Mouse (Mus musculus): ENCODE results near the gene Srcin1. TPM values are rescaled to one million over a fixed set of nuclear protein-coding genes. Genes with fewer than 3 reads are reported as not detected.

Gene Srcin1
- polyA plus RNA-seq, 1 experiment from 2014 or later, result 2.0 TPM

DNA sequence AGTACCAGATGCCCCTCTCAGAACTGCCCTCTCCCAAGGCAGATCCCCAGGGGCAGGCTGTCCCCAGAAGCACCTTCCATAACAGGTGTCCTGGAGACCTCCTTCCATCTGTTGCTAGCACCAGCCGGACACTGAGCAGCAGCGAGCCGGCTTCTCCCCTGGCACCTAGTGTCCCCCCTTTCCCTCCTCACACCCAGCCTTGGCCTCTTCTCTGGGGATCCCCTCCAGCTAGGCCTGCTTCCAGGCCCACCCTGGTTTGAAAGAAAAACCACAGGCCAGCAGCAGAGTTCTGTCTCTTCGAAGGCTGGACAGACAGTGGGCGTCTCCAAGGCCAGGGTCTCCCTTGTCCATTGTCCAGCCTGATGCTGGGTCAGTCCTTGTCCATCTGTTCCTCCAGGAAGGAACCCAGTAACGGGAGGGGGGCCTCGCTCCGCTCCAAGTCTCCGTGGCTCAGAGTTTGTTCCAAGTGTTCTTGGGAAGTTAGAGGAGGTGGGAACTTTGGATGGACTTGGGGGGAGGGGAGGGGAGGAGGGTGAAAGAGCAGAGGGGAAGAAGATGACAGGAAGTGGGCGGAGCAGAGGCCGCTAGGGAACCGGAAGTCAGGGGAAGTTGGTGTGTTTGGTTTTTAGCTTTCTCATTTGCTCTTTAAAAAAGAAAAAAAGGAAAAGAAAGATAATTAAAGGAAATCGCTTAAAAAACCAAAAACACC, 64.2 kb downstream of the Srcin1 start:
- 53% methylated on average over 13 of the region's 13 CpGs for WGBS
- Histone ChIP-seq H3K4me2 (replicated peaks) (no peak overlapping the region), H3K9ac (no peak overlapping the region)

GRCm38 (mm10) chr11:97510966-97511660, 64.9 kb downstream of the Srcin1 start:
- Histone ChIP-seq H3K36me3 (no peaks in the 10 kb centered on the region), H3K4me1 (peaks cover 13% of the 10 kb centered on the region; the same call in 1 of the 2 replicates), H3K27ac (replicated peaks) (no peak overlapping the region; the same call in 1 of the 2 replicates), H3K9ac (no peak overlapping the region), H3K27me3 (no peaks in the 10 kb centered on the region), H3K4me3 (replicated peaks) (no peak overlapping the region), H3K4me2 (replicated peaks) (no peak overlapping the region; the same call in 1 of the 2 replicates), H3K9me3 (replicated peaks) (no peaks in the 10 kb centered on the region)
- ATAC-seq (ENCODE audit: insufficient number of reproducible peaks, low FRiP score, low TSS enrichment, low read depth), result no peak
- WGBS, result 30% methylated on average over 10 of the region's 10 CpGs

More for the DNA sequence above, 64.2 kb downstream of the Srcin1 start:
- Histone ChIP-seq H3K4me1 (peaks cover 13% of the 10 kb centered on the region; the same call in 1 of the 2 replicates), H3K27ac (replicated peaks) (peak overlapping the region; percentile 36), H3K27me3 (no peaks in the 10 kb centered on the region), H3K4me3 (replicated peaks) (no peak overlapping the region), H3K9me3 (replicated peaks) (no peaks in the 10 kb centered on the region), H3K36me3 (no peaks in the 10 kb centered on the region)
- ATAC-seq (ENCODE audit: insufficient number of reproducible peaks, low FRiP score, low TSS enrichment, low read depth), result no peak

DNA sequence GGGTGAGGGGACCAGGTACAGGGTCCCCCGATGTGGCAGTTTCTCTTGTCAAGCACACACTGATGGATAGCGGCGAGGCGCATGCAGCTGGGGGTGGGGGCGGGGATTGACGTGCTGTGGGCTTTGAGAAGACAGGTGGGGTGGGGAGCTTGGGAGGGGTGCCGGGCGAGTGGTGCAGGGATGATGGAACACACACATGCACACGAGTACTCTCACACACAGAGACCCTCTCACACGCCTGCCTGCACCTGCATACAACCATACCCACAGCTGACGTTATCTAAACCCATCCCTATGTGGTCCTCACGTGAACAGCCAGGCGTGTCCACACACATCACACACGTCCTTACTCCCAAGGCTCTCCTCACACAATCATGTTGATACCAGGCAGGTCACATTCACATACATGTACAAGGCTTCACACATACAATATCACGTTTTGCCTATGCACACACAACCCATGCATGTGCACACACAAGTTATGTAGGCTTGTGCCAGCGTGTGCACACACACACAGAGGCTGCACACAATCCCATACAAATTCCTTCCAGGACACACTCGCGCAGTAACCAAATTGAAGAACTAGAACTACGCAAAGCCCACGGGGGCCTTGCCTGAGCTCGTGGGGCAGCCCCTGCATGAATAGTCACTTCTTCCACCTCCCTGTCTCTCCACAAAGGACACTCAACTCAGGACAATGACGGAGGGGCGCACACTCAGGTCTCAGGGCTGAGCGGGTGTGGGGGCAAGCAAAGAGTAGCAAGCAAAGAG, 66.1 kb downstream of the Srcin1 start:
- 63% methylated on average over 24 of the region's 24 CpGs for WGBS
- Histone ChIP-seq H3K36me3 (no peaks in the 10 kb centered on the region), H3K9me3 (replicated peaks) (no peaks in the 10 kb centered on the region), H3K4me1 (peaks cover 13% of the 10 kb centered on the region; the same call in 1 of the 2 replicates), H3K27me3 (no peaks in the 10 kb centered on the region), H3K9ac (no peak overlapping the region), H3K4me2 (replicated peaks) (no peak overlapping the region), H3K4me3 (replicated peaks) (no peak overlapping the region), H3K27ac (replicated peaks) (no peak overlapping the region)
- no peak for ATAC-seq (ENCODE audit: insufficient number of reproducible peaks, low FRiP score, low TSS enrichment, low read depth)

DNA sequence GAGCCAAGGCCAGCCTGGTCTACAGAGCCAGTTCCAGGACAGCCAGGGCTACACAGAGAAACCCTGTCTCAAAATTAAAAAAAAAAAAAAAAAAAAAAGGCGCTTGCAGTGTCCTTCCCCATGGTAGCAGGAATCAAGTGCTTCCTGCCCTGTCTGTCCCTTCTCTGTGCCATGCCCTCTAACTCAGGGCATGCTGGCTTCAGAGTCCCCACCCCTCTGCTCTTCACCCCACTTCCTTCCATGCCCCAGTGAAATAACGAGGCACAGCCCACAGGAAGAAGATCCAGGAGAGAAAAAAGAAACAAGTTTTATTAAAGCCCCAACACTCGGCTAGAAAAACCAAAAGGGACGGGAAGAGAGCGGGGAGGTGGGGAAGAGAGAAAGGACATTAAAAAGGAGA, 66.9 kb downstream of the Srcin1 start:
- WGBS, result 31% methylated on average over 5 of the region's 5 CpGs

GRCm38 (mm10) chr11:97508198-97508597, 67.8 kb downstream of the Srcin1 start:
- Histone ChIP-seq H3K9ac (no peak overlapping the region), H3K27me3 (no peaks in the 10 kb centered on the region), H3K36me3 (no peaks in the 10 kb centered on the region), H3K27ac (replicated peaks) (no peak overlapping the region), H3K4me2 (replicated peaks) (no peak overlapping the region), H3K4me3 (replicated peaks) (no peak overlapping the region), H3K4me1 (peaks cover 13% of the 10 kb centered on the region; the same call in 1 of the 2 replicates), H3K9me3 (replicated peaks) (no peaks in the 10 kb centered on the region)
- ATAC-seq (ENCODE audit: insufficient number of reproducible peaks, low FRiP score, low TSS enrichment, low read depth), result no peak
- 69% methylated on average over 3 of the region's 3 CpGs for WGBS

More for the DNA sequence above, 66.9 kb downstream of the Srcin1 start:
- H3K36me3 ChIP-seq, result no peaks in the 10 kb centered on the region
- H3K27me3 ChIP-seq, result no peaks in the 10 kb centered on the region
- no peaks in the 10 kb centered on the region for H3K9me3 ChIP-seq (replicated peaks)
- H3K4me2 ChIP-seq (replicated peaks), result no peak overlapping the region
- peaks cover 13% of the 10 kb centered on the region; the same call in 1 of the 2 replicates for H3K4me1 ChIP-seq
- ATAC-seq (ENCODE audit: insufficient number of reproducible peaks, low FRiP score, low TSS enrichment, low read depth), result no peak
- H3K27ac ChIP-seq (replicated peaks), result no peak overlapping the region
- no peak overlapping the region for H3K9ac ChIP-seq
- no peak overlapping the region for H3K4me3 ChIP-seq (replicated peaks)

GRCm38 (mm10) chr11:97506331-97506730, 69.7 kb downstream of the Srcin1 start:
- H3K9me3 ChIP-seq (replicated peaks), result no peaks in the 10 kb centered on the region
- WGBS, result 44% methylated on average over 8 of the region's 8 CpGs
- H3K36me3 ChIP-seq, result peaks cover 5% of the 10 kb centered on the region
- peaks cover 22% of the 10 kb centered on the region; the same call in 1 of the 2 replicates for H3K4me1 ChIP-seq
- H3K27me3 ChIP-seq, result no peaks in the 10 kb centered on the region
- no peak for ATAC-seq (ENCODE audit: insufficient number of reproducible peaks, low FRiP score, low TSS enrichment, low read depth)
- H3K4me2 ChIP-seq (replicated peaks), result no peak overlapping the region
- H3K27ac ChIP-seq (replicated peaks), result no peak overlapping the region
- H3K9ac ChIP-seq, result no peak overlapping the region
- no peak overlapping the region for H3K4me3 ChIP-seq (replicated peaks)

DNA sequence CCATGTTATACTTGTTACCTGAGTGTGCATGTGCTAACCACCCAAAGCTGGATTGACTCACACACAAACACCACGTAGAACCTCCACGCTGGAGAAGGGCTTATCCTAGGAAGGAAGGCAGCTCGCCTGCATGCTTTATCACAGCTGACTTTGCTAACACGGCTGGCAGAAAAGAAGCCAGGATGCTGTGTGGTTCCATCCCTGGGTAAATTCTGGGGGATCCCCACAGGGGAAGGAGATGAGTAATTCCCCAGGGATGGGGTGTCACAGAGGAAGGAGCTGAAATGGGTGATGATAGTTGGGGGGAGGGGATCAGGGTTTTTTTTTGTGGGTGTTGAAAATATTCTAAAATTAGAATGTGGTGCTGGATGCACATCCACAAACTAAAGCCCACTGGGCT, 70.2 kb downstream of the Srcin1 start:
- WGBS, result 67% methylated on average over 4 of the region's 4 CpGs
- Histone ChIP-seq H3K36me3 (peaks cover 11% of the 10 kb centered on the region), H3K9ac (no peak overlapping the region), H3K4me1 (peaks cover 22% of the 10 kb centered on the region; the same call in 1 of the 2 replicates), H3K27me3 (peaks cover 5% of the 10 kb centered on the region; the same call in 1 of the 2 replicates), H3K27ac (replicated peaks) (no peak overlapping the region), H3K9me3 (replicated peaks) (no peaks in the 10 kb centered on the region), H3K4me2 (replicated peaks) (no peak overlapping the region), H3K4me3 (replicated peaks) (no peak overlapping the region)
- ATAC-seq (ENCODE audit: insufficient number of reproducible peaks, low FRiP score, low TSS enrichment, low read depth), result no peak

GRCm38 (mm10) chr11:97502846-97503245, 73.1 kb downstream of the Srcin1 start:
- no peak for ATAC-seq (ENCODE audit: insufficient number of reproducible peaks, low FRiP score, low TSS enrichment, low read depth)
- H3K36me3 ChIP-seq, result peaks cover 20% of the 10 kb centered on the region
- H3K4me3 ChIP-seq (replicated peaks), result no peak overlapping the region
- H3K27me3 ChIP-seq, result peaks cover 28% of the 10 kb centered on the region
- H3K4me1 ChIP-seq, result peaks cover 25% of the 10 kb centered on the region
- peak overlapping the region; percentile 36; the same call in 1 of the 2 replicates for H3K27ac ChIP-seq (replicated peaks)
- no peaks in the 10 kb centered on the region for H3K9me3 ChIP-seq (replicated peaks)
- 65% methylated on average over 4 of the region's 4 CpGs for WGBS
- H3K9ac ChIP-seq, result no peak overlapping the region
- no peak overlapping the region for H3K4me2 ChIP-seq (replicated peaks)

GRCm38 (mm10) chr11:97502383-97502782, 73.6 kb downstream of the Srcin1 start:
- Histone ChIP-seq H3K4me2 (replicated peaks) (no peak overlapping the region), H3K9me3 (replicated peaks) (0 out of 2 replicates have a peak, but pooled peaks cover 3% of the 10 kb centered on the region), H3K27ac (replicated peaks) (peak overlapping the region; percentile 36; the same call in 1 of the 2 replicates), H3K4me1 (peaks cover 25% of the 10 kb centered on the region), H3K4me3 (replicated peaks) (no peak overlapping the region), H3K27me3 (peaks cover 32% of the 10 kb centered on the region), H3K36me3 (peaks cover 25% of the 10 kb centered on the region), H3K9ac (no peak overlapping the region)
- WGBS, result 35% methylated on average over 9 of the region's 9 CpGs
- ATAC-seq (ENCODE audit: insufficient number of reproducible peaks, low FRiP score, low TSS enrichment, low read depth), result peak; percentile 69; the same call in 1 of the 2 replicates

DNA sequence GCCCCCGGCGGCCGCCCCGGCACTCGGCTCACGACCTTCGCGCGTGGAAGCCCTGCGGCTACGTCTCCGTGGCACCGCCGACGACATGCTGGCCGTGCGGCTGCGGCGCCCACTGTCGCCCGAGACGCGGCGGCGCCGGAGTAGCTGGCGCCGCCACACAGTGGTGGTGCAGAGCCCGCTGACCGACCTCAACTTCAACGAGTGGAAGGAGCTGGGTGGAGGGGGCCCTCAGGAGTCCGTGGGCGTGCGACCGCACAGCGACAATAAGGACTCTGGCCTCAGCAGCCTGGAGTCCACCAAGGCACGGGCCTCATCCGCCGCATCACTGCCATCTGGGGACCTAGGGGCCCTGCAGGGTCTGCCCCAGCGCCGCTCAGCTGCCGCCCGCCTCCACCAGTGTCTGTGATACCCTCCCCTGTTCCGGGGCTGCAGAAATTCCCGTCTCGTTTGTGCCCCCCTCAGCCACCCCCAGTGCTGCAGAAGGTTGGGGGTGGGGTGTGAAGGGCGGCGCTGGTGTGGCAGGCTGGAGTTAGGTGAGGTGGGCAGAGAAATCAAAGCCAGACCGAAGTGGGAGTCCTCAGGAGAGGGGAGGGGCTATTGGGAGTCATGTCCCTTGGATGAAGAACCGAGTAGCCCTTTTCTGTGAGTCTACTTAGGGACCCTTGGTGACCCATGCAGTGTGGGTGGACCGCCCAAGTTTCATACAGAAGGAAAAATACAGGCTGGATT, 75.1 kb downstream of the Srcin1 start:
- peak overlapping the region; percentile 26 for H3K4me2 ChIP-seq (replicated peaks)
- WGBS, result 33% methylated on average over 51 of the region's 51 CpGs
- peaks cover 25% of the 10 kb centered on the region for H3K4me1 ChIP-seq
- peak; percentile 16; the same call in 1 of the 2 replicates for ATAC-seq (ENCODE audit: insufficient number of reproducible peaks, low FRiP score, low TSS enrichment, low read depth)
- H3K27me3 ChIP-seq, result peaks cover 35% of the 10 kb centered on the region
- H3K9me3 ChIP-seq (replicated peaks), result 0 out of 2 replicates have a peak, but pooled peaks cover 3% of the 10 kb centered on the region
- peaks cover 37% of the 10 kb centered on the region for H3K36me3 ChIP-seq
- H3K27ac ChIP-seq (replicated peaks), result no peak overlapping the region
- H3K9ac ChIP-seq, result no peak overlapping the region
- peak overlapping the region; percentile 15; the same call in 1 of the 2 replicates for H3K4me3 ChIP-seq (replicated peaks)

Measured in embryonic facial prominence, embryonic 15.5 days (tissue).